Mouse (Mus musculus) heart, embryonic 16.5 days (tissue): ENCODE results near the gene Evx2. TPM values are rescaled to one million over a fixed set of nuclear protein-coding genes. Genes with fewer than 3 reads are reported as not detected.

ENCODE experiments used
- ATAC-seq: fragments of 200-750 bp; cut with Nextera tagmentation; replicated peaks from 2 replicates; pipeline ENCODE4 v1.8.0; 2017; ENCODE audit warnings: moderate number of reproducible peaks; ENCODE audit not compliant: insufficient read depth, low FRiP score; ENCODE audit errors: extremely low read depth
- H3K27ac ChIP-seq: fragments of 300-500 bp; sonication (generic); 2 replicates; pipeline ENCODE4 v1.5.1; 2014; ENCODE audit warnings: mild to moderate bottlenecking, low read length, control low read depth, moderate library complexity
- H3K27me3 ChIP-seq: fragments of 300-500 bp; sonication (generic); 2 replicates; pipeline ENCODE4 v1.6.1; 2014; ENCODE audit warnings: low read length, mixed read lengths; ENCODE audit not compliant: control insufficient read depth, insufficient read depth
- H3K36me3 ChIP-seq: fragments of 300-500 bp; sonication (generic); 2 replicates; pipeline ENCODE4 v1.6.1; 2014; ENCODE audit not compliant: control insufficient read depth, insufficient read depth
- H3K4me1 ChIP-seq: fragments of 300-500 bp; sonication (generic); 2 replicates; pipeline ENCODE4 v1.6.1; 2014; ENCODE audit warnings: low read length, mixed read lengths; ENCODE audit not compliant: control insufficient read depth, insufficient read depth
- H3K4me2 ChIP-seq: fragments of 300-500 bp; sonication (generic); 2 replicates; pipeline ENCODE4 v1.6.1; 2014; ENCODE audit warnings: low read depth, mild to moderate bottlenecking, control low read depth, low read length
- H3K4me3 ChIP-seq: fragments of 300-500 bp; sonication (generic); 2 replicates; pipeline ENCODE4 v1.5.1; 2014; ENCODE audit warnings: mild to moderate bottlenecking, control low read depth, low read length
- H3K9ac ChIP-seq: fragments of 300-500 bp; sonication (generic); 2 replicates; pipeline ENCODE4 v1.6.1; 2014; ENCODE audit warnings: low read length, control low read depth
- H3K9me3 ChIP-seq: fragments of 300-500 bp; sonication (generic); replicated peaks from 2 replicates; pipeline ENCODE4 v1.6.1; 2016; ENCODE audit warnings: low read length; ENCODE audit not compliant: control insufficient read depth
- WGBS: fragments of 180-500 bp; shearing (Covaris S2); extraction: QIAGEN DNeasy Blood & Tissue Kit; methylation state at CpG from one replicate; pipeline ENCODE4 v1.1.7; 2014; 5-methylcytosine and 5-hydroxymethylcytosine counted together
- polyA plus RNA-seq: library from polyadenylated mRNA; unstranded; fragments of >200 nt; fragmentation: Nextera tagmentation; extraction: Ambion mirVana; gene quantifications from 2 replicates; pipeline ENCODE4 v1.2.1, GENCODE M21; 2015

Gene Evx2
- polyA plus RNA-seq, 1 experiment from 2014 or later = not detected

GRCm38 (mm10) chr2:74655821-74656631 lies 3.3 kb downstream of the Evx2 start:
- no peaks in the 10 kb centered on the region for H3K36me3 ChIP-seq
- H3K27me3 ChIP-seq = peaks cover 79% of the 10 kb centered on the region
- H3K9me3 ChIP-seq = no peaks in the 10 kb centered on the region
- WGBS = under 1% methylated on average over 58 of the region's 69 CpGs
- no peak for ATAC-seq
- peaks cover 13% of the 10 kb centered on the region for H3K4me1 ChIP-seq
- peak overlapping the region; percentile 61 for H3K4me2 ChIP-seq
- no peak overlapping the region for H3K27ac ChIP-seq
- H3K9ac ChIP-seq = no peak overlapping the region
- H3K4me3 ChIP-seq = peak overlapping the region; percentile 46

GRCm38 (mm10) chr2:74655420-74655781 lies 4.0 kb downstream of the Evx2 start:
- no peak for ATAC-seq
- Histone ChIP-seq H3K9me3 (no peaks in the 10 kb centered on the region), H3K27me3 (peaks cover 79% of the 10 kb centered on the region), H3K4me2 (peak overlapping the region; percentile 61), H3K36me3 (no peaks in the 10 kb centered on the region), H3K27ac (no peak overlapping the region), H3K9ac (no peak overlapping the region), H3K4me1 (peaks cover 13% of the 10 kb centered on the region), H3K4me3 (peak overlapping the region; percentile 46)
- under 1% methylated on average over 35 of the region's 47 CpGs for WGBS

GRCm38 (mm10) chr2:74654743-74655419 lies 4.5 kb downstream of the Evx2 start:
- no peak overlapping the region for H3K9ac ChIP-seq
- 4% methylated on average over 20 of the region's 20 CpGs for WGBS
- H3K36me3 ChIP-seq = no peaks in the 10 kb centered on the region
- peaks cover 80% of the 10 kb centered on the region for H3K27me3 ChIP-seq
- no peak overlapping the region for H3K27ac ChIP-seq
- peaks cover 13% of the 10 kb centered on the region for H3K4me1 ChIP-seq
- no peak overlapping the region for H3K4me3 ChIP-seq
- H3K9me3 ChIP-seq = no peaks in the 10 kb centered on the region
- ATAC-seq = no peak
- no peak overlapping the region for H3K4me2 ChIP-seq

GRCm38 (mm10) chr2:74653781-74654535 lies 5.4 kb downstream of the Evx2 start:
- Histone ChIP-seq H3K27ac (no peak overlapping the region), H3K27me3 (peaks cover 82% of the 10 kb centered on the region), H3K4me2 (no peak overlapping the region), H3K9ac (no peak overlapping the region), H3K9me3 (no peaks in the 10 kb centered on the region), H3K4me3 (no peak overlapping the region), H3K4me1 (peaks cover 12% of the 10 kb centered on the region), H3K36me3 (no peaks in the 10 kb centered on the region)
- no peak for ATAC-seq
- 14% methylated on average over 17 of the region's 17 CpGs for WGBS

DNA sequence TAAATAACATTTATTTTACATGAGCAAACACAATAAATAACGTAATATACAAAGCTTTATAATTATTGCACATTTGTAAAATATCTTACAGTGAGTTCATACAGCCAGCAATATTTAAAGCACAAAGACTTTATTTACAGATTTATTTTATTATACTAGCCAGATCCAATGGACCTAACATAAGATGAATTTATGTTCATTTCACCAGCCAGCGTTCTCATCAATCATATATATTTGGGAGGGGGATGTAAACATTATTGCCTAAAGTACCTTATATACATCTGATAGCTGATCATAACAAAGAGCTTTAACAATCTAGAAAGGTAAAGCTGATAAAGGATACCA lies 6.4 kb downstream of the Evx2 start:
- 38% methylated on average over 2 of the region's 2 CpGs for WGBS
- Histone ChIP-seq H3K4me3 (no peak overlapping the region), H3K4me2 (no peak overlapping the region), H3K9me3 (no peaks in the 10 kb centered on the region), H3K4me1 (peaks cover 9% of the 10 kb centered on the region), H3K36me3 (no peaks in the 10 kb centered on the region), H3K27me3 (peaks cover 87% of the 10 kb centered on the region), H3K27ac (no peak overlapping the region), H3K9ac (no peak overlapping the region)
- ATAC-seq = no peak

DNA sequence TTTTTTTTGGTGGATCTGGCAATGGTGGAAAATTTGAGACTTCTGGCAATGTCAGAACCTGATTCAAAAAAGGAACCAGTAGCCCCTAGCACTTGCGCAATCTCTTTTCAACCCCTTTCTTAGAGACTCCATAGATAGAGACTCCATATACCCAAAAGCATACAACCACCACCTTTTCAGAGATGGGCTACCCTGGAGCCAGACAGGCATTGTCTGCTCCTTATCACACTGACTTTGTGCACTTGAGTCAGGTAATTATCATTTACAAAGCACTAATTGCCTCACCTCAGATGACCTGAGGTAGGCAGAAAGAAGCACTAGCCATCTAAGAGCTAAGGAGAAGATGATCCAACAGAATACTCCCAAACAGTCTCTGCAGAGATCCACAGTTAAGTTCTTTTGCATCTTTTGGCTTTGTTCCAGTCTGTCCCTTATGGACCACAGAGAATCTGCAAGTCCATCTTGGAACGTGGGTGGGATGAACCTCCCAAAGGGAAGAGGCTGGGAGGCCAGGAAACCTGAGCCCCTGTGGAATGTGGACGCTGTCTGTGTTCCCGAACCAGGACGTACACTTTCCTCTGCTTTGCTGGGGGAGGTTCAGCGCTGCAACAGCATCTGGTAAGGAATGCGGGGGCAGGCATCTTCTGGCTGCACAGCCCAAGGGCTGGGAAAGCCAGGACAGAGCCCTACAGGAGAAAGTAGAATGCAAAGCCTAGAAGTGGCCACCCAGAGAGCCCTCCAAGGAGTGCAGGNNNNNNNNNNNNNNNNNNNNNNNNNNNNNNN lies 12.1 kb downstream of the Evx2 start:
- ATAC-seq = no peak
- Histone ChIP-seq H3K9ac (no peak overlapping the region), H3K9me3 (no peaks in the 10 kb centered on the region), H3K4me3 (no peak overlapping the region), H3K27ac (no peak overlapping the region), H3K27me3 (peaks cover 81% of the 10 kb centered on the region), H3K36me3 (no peaks in the 10 kb centered on the region), H3K4me2 (no peak overlapping the region), H3K4me1 (no peaks in the 10 kb centered on the region)
- WGBS = 15% methylated on average over 7 of the region's 7 CpGs

DNA sequence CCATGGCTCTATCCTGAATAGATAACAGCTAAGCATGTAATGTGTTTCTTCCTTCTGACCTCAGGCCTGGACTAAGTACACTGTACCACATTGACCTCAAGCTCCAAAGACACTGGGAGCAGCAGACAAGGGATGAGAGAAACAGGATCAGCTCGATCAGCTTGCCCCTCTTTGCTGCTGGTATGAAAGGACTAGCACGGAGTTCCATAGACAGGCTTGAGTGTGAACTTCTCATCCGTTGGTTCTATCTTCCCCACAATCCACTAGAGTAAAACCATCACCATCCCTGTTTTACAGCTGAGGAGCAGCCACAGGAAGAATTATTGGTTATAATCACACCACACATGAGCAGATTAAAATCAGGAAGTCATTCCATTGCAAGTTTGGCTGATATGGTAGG lies 13.7 kb downstream of the Evx2 start:
- H3K27me3 ChIP-seq = peaks cover 67% of the 10 kb centered on the region
- ATAC-seq = no peak
- 77% methylated on average over 3 of the region's 3 CpGs for WGBS
- no peak overlapping the region for H3K9ac ChIP-seq
- H3K9me3 ChIP-seq = no peaks in the 10 kb centered on the region
- H3K4me1 ChIP-seq = no peaks in the 10 kb centered on the region
- H3K4me3 ChIP-seq = no peak overlapping the region
- H3K36me3 ChIP-seq = no peaks in the 10 kb centered on the region
- no peak overlapping the region for H3K4me2 ChIP-seq
- no peak overlapping the region for H3K27ac ChIP-seq

GRCm38 (mm10) chr2:74642431-74642830 lies 16.9 kb downstream of the Evx2 start:
- Histone ChIP-seq H3K27me3 (peaks cover 35% of the 10 kb centered on the region), H3K4me3 (no peak overlapping the region), H3K4me1 (no peaks in the 10 kb centered on the region), H3K9ac (no peak overlapping the region), H3K27ac (no peak overlapping the region), H3K36me3 (no peaks in the 10 kb centered on the region), H3K9me3 (peaks cover 2% of the 10 kb centered on the region), H3K4me2 (no peak overlapping the region)
- 68% methylated on average over 5 of the region's 5 CpGs for WGBS
- no peak for ATAC-seq
